Mouse (Mus musculus): Measurements from ENCODE around the gene Setd1b.
"Not testable (repeated sequence)": the region's sequence is repeated elsewhere in the genome, so short reads cannot be mapped to it uniquely, and the experiment has no call there.

The Setd1b gene

DNA sequence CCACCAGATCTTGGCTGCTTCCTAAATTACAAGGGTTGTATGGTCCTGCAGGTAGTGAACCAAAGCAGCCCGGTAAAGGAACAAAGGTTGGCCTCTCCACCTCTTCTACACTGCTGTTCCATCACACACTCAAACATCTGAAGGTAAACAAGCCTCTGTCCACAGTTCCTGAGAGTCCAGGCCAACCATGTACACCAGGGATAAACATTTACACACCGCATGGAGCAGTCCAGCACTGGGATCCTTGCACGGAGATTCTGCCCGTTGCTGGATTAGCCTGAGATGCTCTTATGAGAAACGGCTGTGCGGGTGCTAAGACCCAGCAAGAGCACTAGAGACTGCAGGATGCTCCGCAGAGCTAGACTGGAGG, 59.5 kb downstream of the Setd1b start:
- no peak for DNase-seq (ENCODE audit: low read depth, low spot score)

- DNase-seq (ENCODE audit: low read depth, low spot score), result no peak
Measured at GRCm38 (mm10) chr5:123201987-123202386, 60.0 kb downstream of the Setd1b start.

DNA sequence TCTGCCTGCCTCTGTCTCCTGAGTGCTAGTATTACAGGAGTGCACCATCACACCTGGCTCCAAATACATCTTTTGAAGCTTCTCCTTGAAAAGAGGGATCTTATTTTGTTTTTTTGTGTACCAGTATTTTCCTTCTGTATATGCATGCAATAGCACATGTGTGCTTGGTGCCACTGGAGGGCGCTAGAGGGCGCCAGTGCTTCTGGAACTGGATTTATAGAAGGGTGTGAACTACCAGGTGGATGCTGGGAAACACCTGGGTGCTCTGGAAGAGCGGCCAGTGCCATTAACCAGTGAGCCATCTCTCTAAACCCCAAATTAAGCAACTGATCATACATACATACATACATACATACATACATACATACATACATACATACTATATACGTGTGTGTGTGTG, 60.8 kb downstream of the Setd1b start:
- DNase-seq (ENCODE audit: low read depth, low spot score), result not testable (repeated sequence)

DNA sequence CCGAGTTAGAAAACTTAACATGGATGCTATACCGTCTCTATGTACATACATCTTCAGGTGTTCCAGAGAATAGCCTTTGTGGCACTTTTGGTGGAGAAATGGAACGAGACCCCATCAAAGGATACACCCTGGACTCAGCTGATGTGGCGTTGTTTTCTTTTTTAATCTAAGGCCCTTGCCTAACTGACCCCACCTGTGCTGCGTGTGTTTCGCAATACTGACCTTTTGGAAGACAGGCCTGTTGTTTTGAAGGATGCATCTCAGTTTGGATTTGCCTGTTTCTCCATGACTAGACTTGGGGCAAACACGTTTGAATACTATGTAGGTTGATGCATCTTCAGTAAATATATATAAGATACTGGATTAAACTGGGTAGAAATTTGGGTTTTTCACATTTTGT, 61.6 kb downstream of the Setd1b start:
- DNase-seq (ENCODE audit: low read depth, low spot score), result not testable (repeated sequence)

Data from brain, embryonic 18.5 days (tissue).